Mouse (Mus musculus): ENCODE measurements around the gene Gm6710. TPM values are rescaled to one million over a fixed set of nuclear protein-coding genes. Genes with fewer than 3 reads are reported as not detected.

The Gm6710 gene
- 56.7 TPM for polyA plus RNA-seq (2014; fragmentation: Illumina TruSeq; extraction: RNeasy Lipid Tissue Mini Kit (QIAGEN cat#74804))

DNA sequence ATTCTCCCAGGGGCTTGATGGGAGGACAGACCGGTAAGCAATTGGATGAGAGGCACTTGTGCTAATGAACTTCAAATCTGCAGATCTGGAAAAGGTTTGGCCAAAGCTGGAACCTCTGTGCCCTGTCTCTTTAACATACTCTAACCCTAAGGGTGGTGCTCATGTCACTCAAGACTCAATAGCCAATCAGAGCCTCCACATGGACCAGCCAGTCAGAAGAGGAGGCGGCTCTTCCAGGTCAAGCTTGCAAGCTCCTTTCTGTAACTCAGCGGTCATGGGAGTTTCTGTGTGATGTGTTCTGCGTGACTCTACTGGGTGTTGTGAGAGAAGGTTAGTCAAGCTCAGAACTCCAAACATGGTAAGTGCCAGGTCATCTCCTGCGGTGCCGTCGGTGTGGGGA is at the start of gene Gm6710:
Gene Gm6710, plus strand, starts transcription at position 196 of the 400 bp plus-strand sequence.

Other genes with a start within 250 kb of the Gm6710 start
- gene Gm11007, start 225.2 kb upstream of the Gm6710 start, polyA plus RNA-seq (2014; fragmentation: Illumina TruSeq; extraction: RNeasy Lipid Tissue Mini Kit (QIAGEN cat#74804)) = 2.4 TPM
- gene Zfp969, start 165.6 kb upstream of the Gm6710 start, polyA plus RNA-seq (2014; fragmentation: Illumina TruSeq; extraction: RNeasy Lipid Tissue Mini Kit (QIAGEN cat#74804)) = not detected
- 2.4 TPM for gene Gm2007, start 127.7 kb upstream of the Gm6710 start, polyA plus RNA-seq (2014; fragmentation: Illumina TruSeq; extraction: RNeasy Lipid Tissue Mini Kit (QIAGEN cat#74804))
- 12.0 TPM for gene Gm14288, start 68.1 kb upstream of the Gm6710 start, polyA plus RNA-seq (2014; fragmentation: Illumina TruSeq; extraction: RNeasy Lipid Tissue Mini Kit (QIAGEN cat#74804))
- gene Zfp966, start 61.9 kb downstream of the Gm6710 start, polyA plus RNA-seq (2014; fragmentation: Illumina TruSeq; extraction: RNeasy Lipid Tissue Mini Kit (QIAGEN cat#74804)) = 60.9 TPM
- gene Gm2026, start 96.1 kb downstream of the Gm6710 start, polyA plus RNA-seq (2014; fragmentation: Illumina TruSeq; extraction: RNeasy Lipid Tissue Mini Kit (QIAGEN cat#74804)) = 67.9 TPM

Measured in ovary, adult 10 weeks (tissue).